Mouse (Mus musculus) forebrain, embryonic 14.5 days (tissue): ENCODE measurements around the gene Atxn7l3b. TPM values are rescaled to one million over a fixed set of nuclear protein-coding genes. Genes with fewer than 3 reads are reported as not detected.

Source experiments
- ATAC-seq: fragments of 200-750 bp; cut with Nextera tagmentation; 2 replicates; pipeline ENCODE4 v1.8.0; 2017; ENCODE audit warnings: mild to moderate bottlenecking, moderate library complexity
- DNase-seq: peaks from one replicate; pipeline ENCODE4 v3.0.0-alpha.2; 2015; ENCODE audit warnings: low spot score
- H3K27ac ChIP-seq: fragments of 300-500 bp; sonication (generic); 2 replicates; pipeline ENCODE4 v1.5.1; 2014; ENCODE audit warnings: low read depth, mild to moderate bottlenecking, control low read depth, low read length, moderate library complexity
- H3K27me3 ChIP-seq: fragments of 300-500 bp; sonication (generic); replicated peaks from 2 replicates; pipeline ENCODE4 v1.6.1; 2014; ENCODE audit warnings: low read length, control low read depth, mixed read lengths; ENCODE audit not compliant: control insufficient read depth, insufficient read depth
- H3K36me3 ChIP-seq: fragments of 300-500 bp; sonication (generic); 2 replicates; pipeline ENCODE4 v1.6.1; 2014; ENCODE audit warnings: low read length, control low read depth; ENCODE audit not compliant: control insufficient read depth, insufficient read depth
- H3K4me1 ChIP-seq: fragments of 300-500 bp; sonication (generic); 2 replicates; pipeline ENCODE4 v1.6.1; 2014; ENCODE audit warnings: antibody characterized with exemption, low read length, control low read depth; ENCODE audit not compliant: control insufficient read depth, insufficient read depth
- H3K4me2 ChIP-seq: fragments of 300-500 bp; sonication (generic); 2 replicates; pipeline ENCODE4 v1.6.1; 2014; ENCODE audit warnings: mild to moderate bottlenecking, control low read depth, low read length
- H3K4me3 ChIP-seq: fragments of 300-500 bp; sonication (generic); 2 replicates; pipeline ENCODE4 v1.5.1; 2014; ENCODE audit warnings: low read depth, low read length, control low read depth
- H3K9ac ChIP-seq: fragments of 300-500 bp; sonication (generic); 2 replicates; pipeline ENCODE4 v1.6.1; 2014; ENCODE audit warnings: mild to moderate bottlenecking, low read length, control low read depth, moderate library complexity
- H3K9me3 ChIP-seq: fragments of 300-500 bp; sonication (generic); replicated peaks from 2 replicates; pipeline ENCODE4 v1.6.1; 2016; ENCODE audit warnings: low read length, control low read depth, mixed read lengths; ENCODE audit not compliant: control insufficient read depth
- WGBS: fragments of 180-500 bp; shearing (Covaris S2); extraction: QIAGEN DNeasy Blood & Tissue Kit; methylation state at CpG from one replicate; pipeline ENCODE4 v1.1.7; 2014; 5-methylcytosine and 5-hydroxymethylcytosine counted together
- polyA plus RNA-seq: library from polyadenylated mRNA; unstranded; fragments of >200 nt; fragmentation: Nextera tagmentation; extraction: Ambion mirVana; gene quantifications from 2 replicates; pipeline ENCODE4 v1.2.1, GENCODE M21; 2014

The Atxn7l3b gene
- polyA plus RNA-seq, 1 experiment from 2014 or later, result 264 TPM

DNA sequence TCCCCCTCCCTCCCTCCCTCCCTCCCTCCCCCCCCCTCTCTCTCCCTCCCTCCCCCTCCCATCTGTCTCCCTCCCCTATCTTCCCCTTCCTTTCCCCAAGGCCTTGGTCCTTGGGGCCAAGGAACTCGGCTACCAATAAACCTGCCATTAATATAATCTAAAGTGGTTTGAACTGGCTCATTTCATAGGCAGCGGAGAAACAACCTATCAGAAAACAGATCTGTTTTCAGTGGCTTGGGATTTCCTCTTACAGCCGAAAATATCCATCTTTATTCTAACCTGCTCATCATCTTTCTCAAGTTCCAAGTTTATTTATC lies 45.2 kb downstream of the Atxn7l3b start:
- no peak overlapping the region for H3K4me2 ChIP-seq
- no peak overlapping the region for H3K4me3 ChIP-seq
- no peak overlapping the region for H3K9ac ChIP-seq
- DNase-seq (no peak), ATAC-seq (no peak)
- 84% methylated on average over 2 of the region's 3 CpGs for WGBS
- no peaks in the 10 kb centered on the region for H3K27me3 ChIP-seq
- no peaks in the 10 kb centered on the region for H3K4me1 ChIP-seq
- H3K27ac ChIP-seq, result no peak overlapping the region
- no peaks in the 10 kb centered on the region for H3K9me3 ChIP-seq
- H3K36me3 ChIP-seq, result no peaks in the 10 kb centered on the region

DNA sequence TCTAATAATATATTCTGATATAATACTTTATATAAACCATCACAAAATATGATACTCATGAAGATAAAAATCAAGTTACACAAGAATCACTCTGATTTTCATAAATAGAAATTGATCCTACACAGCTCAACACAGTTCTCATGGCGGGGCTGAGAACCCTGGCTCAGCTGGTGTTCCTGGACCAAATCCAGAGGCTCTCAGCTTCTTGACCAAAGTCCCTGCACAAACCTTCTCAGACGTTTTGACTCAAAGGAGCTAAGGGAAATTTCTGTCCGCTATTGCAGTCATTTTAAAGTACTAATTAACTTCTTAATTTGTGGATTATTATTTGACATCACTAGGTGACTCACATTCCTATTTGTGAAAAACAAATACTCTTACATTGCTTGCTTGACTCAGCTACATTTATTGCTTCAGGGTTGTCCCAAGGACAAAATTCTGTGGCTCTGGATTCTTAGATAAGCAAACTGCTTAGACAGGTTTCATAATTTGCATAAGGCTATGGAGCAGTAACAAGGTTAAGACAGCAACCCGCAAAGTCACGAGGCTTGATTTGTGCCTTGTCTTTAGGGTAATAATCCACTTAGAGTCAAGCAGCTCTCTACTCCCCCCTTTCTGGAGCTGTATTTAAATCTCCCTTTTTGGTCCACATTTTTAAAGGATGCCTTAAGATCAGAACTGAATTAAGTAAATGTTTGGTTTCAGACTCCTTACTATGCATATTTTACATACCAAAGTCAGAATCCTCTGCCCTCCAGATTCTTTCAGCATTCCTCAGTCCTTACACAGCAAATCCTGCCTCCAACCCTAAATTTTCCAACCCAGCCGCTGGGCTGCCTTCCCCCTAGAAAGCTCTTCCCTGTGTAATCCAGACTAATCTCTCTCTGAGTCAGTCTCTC lies 45.8 kb downstream of the Atxn7l3b start:
- Histone ChIP-seq H3K4me2 (no peak overlapping the region), H3K4me1 (no peaks in the 10 kb centered on the region), H3K27me3 (no peaks in the 10 kb centered on the region), H3K27ac (no peak overlapping the region), H3K36me3 (no peaks in the 10 kb centered on the region), H3K4me3 (no peak overlapping the region), H3K9ac (no peak overlapping the region), H3K9me3 (no peaks in the 10 kb centered on the region)
- WGBS, result 30% methylated on average over 6 of the region's 6 CpGs
- DNase-seq, result no peak
- no peak for ATAC-seq

DNA sequence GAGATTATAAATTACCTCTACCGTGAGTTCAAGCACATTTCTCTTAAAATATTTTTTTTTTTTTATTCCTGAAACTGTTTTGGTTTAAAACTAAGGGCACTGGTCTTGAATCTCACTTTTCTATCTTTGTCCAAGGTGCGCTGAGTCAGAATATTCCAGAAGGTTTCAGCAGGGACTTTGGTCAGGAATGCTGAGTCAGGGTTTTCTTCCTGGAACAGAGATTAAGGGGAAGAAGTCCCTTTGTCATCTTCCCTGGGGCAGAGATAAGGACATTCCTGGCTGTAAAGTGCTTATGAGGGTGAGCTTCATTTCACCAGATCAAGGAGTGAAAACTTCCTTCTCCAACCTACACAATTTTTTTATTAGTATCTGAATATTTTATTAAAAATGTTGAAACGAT lies 46.7 kb downstream of the Atxn7l3b start:
- Histone ChIP-seq H3K9me3 (no peaks in the 10 kb centered on the region), H3K4me2 (no peak overlapping the region), H3K36me3 (no peaks in the 10 kb centered on the region), H3K27me3 (no peaks in the 10 kb centered on the region), H3K9ac (no peak overlapping the region), H3K4me1 (no peaks in the 10 kb centered on the region), H3K27ac (no peak overlapping the region), H3K4me3 (no peak overlapping the region)
- no peak for ATAC-seq
- no peak for DNase-seq
- WGBS, result 93% methylated on average over 3 of the region's 3 CpGs

DNA sequence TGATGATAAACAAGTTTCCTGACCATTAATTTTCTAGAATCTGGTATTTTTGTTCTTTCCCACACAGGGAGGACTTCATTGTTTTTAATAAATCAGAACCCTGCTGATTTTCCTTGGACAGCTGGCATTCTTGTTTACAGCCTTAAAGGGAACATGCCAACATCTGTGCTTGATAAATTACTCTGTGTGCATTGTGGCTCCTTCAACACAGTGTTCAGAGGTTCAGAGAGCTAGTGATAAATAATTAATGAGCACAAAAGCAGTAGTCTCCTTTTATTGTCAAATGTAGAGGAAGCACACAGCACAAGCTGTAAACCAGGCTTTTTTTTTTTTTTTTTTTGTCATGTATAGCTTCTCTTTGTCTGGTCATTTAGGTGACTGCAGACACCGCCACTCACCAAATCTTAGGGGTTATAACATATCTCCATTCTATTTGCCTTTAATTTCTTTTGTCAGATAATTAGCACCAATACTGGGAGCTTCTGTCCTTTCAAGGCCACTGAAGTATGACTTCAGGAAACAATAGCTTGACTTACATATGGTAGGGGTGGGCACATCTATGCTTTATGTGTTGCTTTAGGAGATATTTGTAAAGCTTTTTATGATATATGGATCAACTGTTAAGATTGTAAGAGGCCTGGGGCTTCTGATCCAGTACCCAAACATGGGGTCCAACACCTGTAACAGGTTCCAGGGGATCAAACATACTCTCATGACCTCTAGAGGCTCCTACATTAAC lies 52.0 kb downstream of the Atxn7l3b start:
- ATAC-seq, result peak; percentile 40; the same call in 1 of the 2 replicates
- no peaks in the 10 kb centered on the region for H3K9me3 ChIP-seq
- H3K4me3 ChIP-seq, result no peak overlapping the region
- H3K27ac ChIP-seq, result no peak overlapping the region
- WGBS, result 44% methylated on average over 1 of the region's 1 CpGs
- no peaks in the 10 kb centered on the region for H3K36me3 ChIP-seq
- H3K4me2 ChIP-seq, result no peak overlapping the region
- 0 out of 2 replicates have a peak, but pooled peaks cover 6% of the 10 kb centered on the region for H3K4me1 ChIP-seq
- peak; percentile 33 for DNase-seq
- no peaks in the 10 kb centered on the region for H3K27me3 ChIP-seq
- H3K9ac ChIP-seq, result no peak overlapping the region
